Mouse (Mus musculus) liver, embryonic 14.5 days (tissue): ENCODE measurements around the gene Heatr4. TPM values are rescaled to one million over a fixed set of nuclear protein-coding genes. Genes with fewer than 3 reads are reported as not detected.
"Not testable (repeated sequence)": the region's sequence is repeated elsewhere in the genome, so short reads cannot be mapped to it uniquely, and the experiment has no call there.

Experiments used
- ATAC-seq: fragments of 200-750 bp; cut with Nextera tagmentation; 2 replicates; pipeline ENCODE4 v1.8.0; 2017; ENCODE audit warnings: moderate number of reproducible peaks, mild to moderate bottlenecking, moderate library complexity; ENCODE audit not compliant: insufficient read depth
- DNase-seq, 3 experiments: peaks; one replicate each; pipeline ENCODE4 v3.0.0-alpha.2; 2012 to 2013; ENCODE audit warnings: low read depth in 3 of 3, low spot score in 3 of 3
- H3K27ac ChIP-seq: fragments of 300-500 bp; sonication (generic); 2 replicates; pipeline ENCODE4 v1.5.1; 2014; ENCODE audit warnings: moderate library complexity, mild to moderate bottlenecking, control low read depth, inconsistent platforms
- H3K27me3 ChIP-seq: fragments of 300-500 bp; sonication (generic); 2 replicates; pipeline ENCODE4 v1.6.1; 2014; ENCODE audit warnings: mild to moderate bottlenecking, low read length, moderate library complexity; ENCODE audit not compliant: control insufficient read depth, insufficient read depth
- H3K36me3 ChIP-seq: fragments of 300-500 bp; sonication (generic); replicated peaks from 2 replicates; pipeline ENCODE4 v1.6.1; 2014; ENCODE audit warnings: low read depth; ENCODE audit not compliant: control insufficient read depth, insufficient read depth
- H3K4me1 ChIP-seq, 2 experiments: fragments of 200-500 bp in 1 of 2; fragments of 300-500 bp in 1 of 2; sonication (generic) in 1 of 2; replicated peaks; 2 replicates each; pipeline ENCODE4 v1.6.1; 2012 to 2014; ENCODE audit warnings: antibody characterized with exemption in 1 of 2, inconsistent platforms in 1 of 2, low read length in 1 of 2; ENCODE audit not compliant: control insufficient read depth in 2 of 2, insufficient read depth in 2 of 2
- H3K4me2 ChIP-seq: fragments of 300-500 bp; sonication (generic); 2 replicates; pipeline ENCODE4 v1.6.1; 2014; ENCODE audit warnings: low read depth, mild to moderate bottlenecking, control low read depth, moderate library complexity
- H3K4me3 ChIP-seq, 2 experiments: fragments of 200-500 bp in 1 of 2; fragments of 300-500 bp in 1 of 2; sonication (generic) in 1 of 2; 2 replicates each; pipeline ENCODE4 v1.5.1; 2012 to 2014; ENCODE audit warnings: low read depth in 2 of 2, low read length in 2 of 2, mild to moderate bottlenecking in 2 of 2, control low read depth in 1 of 2, inconsistent platforms in 1 of 2, moderate library complexity in 1 of 2; ENCODE audit not compliant: insufficient read depth in 1 of 2
- H3K9ac ChIP-seq: fragments of 300-500 bp; sonication (generic); replicated peaks from 2 replicates; pipeline ENCODE4 v1.6.1; 2014; ENCODE audit warnings: mild to moderate bottlenecking, control low read depth, moderate library complexity
- H3K9me3 ChIP-seq: fragments of 300-500 bp; sonication (generic); 2 replicates; pipeline ENCODE4 v1.6.1; 2016; ENCODE audit warnings: low read length, mixed read lengths; ENCODE audit not compliant: control insufficient read depth
- CTCF ChIP-seq: IDR thresholded peaks from 2 replicates; pipeline ENCODE4 v1.5.1; 2016; ENCODE audit warnings: antibody characterized with exemption, low read depth, control low read depth
- EP300 ChIP-seq: IDR thresholded peaks from 2 replicates; pipeline ENCODE4 v1.6.1; 2016; ENCODE audit warnings: antibody characterized with exemption, low read depth
- WGBS: fragments of 180-500 bp; shearing (Covaris S2); extraction: QIAGEN DNeasy Blood & Tissue Kit; methylation state at CpG from one replicate; pipeline ENCODE4 v1.1.7; 2014; ENCODE audit not compliant: insufficient replicate concordance; 5-methylcytosine and 5-hydroxymethylcytosine counted together
- polyA plus RNA-seq, 2 experiments: library from polyadenylated mRNA; depleted of rRNA in 1 of 2; stranded (reverse) in 1 of 2; unstranded in 1 of 2; fragments of >200 nt; fragmentation: Nextera tagmentation in 1 of 2; extraction: Ambion mirVana in 1 of 2; gene quantifications; 2 replicates each; pipeline versions ENCODE4 v1.2.1 to v1.2.3; 2012 to 2014

The Heatr4 gene
- polyA plus RNA-seq, 2 experiments, result not detected

DNA sequence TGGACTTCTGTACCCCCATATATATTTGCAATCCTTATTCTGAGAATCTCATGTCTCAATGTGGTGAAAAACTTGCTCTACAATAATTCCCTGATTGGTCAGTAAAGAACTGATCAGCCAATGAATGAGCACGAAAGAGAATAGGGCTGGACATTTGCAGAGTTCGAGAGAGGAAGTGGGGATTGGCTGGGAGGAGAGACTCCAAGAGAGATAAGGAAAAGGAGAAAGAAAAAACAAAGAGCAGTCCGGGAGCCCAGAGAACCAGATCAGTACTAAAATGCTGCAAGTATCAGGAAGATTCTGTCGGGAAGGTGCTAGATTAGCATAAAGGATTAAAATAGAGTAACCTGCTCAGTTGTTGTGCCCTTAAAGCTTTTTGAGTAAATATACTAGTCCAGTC is 35.6 kb downstream of the Heatr4 start:
- H3K4me3 ChIP-seq, result peak overlapping the region in 1 of 2 experiments; percentile 23; a peak in 1 of 4 replicates
- no peaks in the 10 kb centered on the region for H3K27me3 ChIP-seq
- peak; percentile 52 to 62 (median 60) for DNase-seq

DNA sequence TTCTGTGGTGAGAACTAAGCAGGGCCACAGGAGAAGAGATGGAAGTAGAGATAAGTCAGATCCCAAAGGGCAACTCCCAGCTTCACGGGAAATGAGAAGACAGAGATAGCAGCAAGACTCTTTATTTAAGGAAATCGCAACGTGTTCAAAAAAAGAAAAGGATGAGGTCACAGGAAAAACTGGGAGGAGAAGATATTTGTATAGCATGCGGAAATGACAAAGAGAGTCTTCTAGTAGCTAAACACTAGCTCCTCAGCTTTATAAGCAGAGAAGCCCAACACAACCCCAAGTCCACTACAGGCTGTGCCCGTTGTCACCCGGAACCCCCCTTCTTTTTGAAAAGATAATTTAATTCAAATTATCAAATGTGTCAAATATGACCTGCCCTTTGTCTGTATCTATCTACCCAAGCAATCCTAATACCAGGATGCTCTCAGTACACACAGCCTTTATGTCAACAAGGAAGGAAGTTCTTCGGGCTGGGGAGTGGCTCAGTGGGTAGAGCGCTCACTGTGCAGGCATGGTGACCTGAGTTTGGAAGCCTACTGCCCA is 37.3 kb downstream of the Heatr4 start:
- ATAC-seq (no peak), DNase-seq (no peak)
- TF ChIP-seq EP300, result no peak
- no peak for TF ChIP-seq CTCF
- H3K9ac ChIP-seq, result no peak overlapping the region
- H3K9me3 ChIP-seq, result no peaks in the 10 kb centered on the region
- H3K4me3 ChIP-seq, result no peak overlapping the region
- H3K4me2 ChIP-seq, result no peak overlapping the region
- peaks cover 14 to 31% of the 10 kb centered on the region in 2 experiments for H3K4me1 ChIP-seq
- WGBS, result 21% methylated on average over 8 of the region's 8 CpGs
- no peaks in the 10 kb centered on the region for H3K36me3 ChIP-seq
- no peak overlapping the region for H3K27ac ChIP-seq
- H3K27me3 ChIP-seq, result no peaks in the 10 kb centered on the region

More for the DNA sequence above, 35.6 kb downstream of the Heatr4 start:
- WGBS, result 10% methylated on average over 4 of the region's 4 CpGs
- peak; percentile 38; the same call in 1 of the 2 replicates for ATAC-seq
- Histone ChIP-seq H3K36me3 (no peaks in the 10 kb centered on the region), H3K9ac (no peak overlapping the region), H3K9me3 (no peaks in the 10 kb centered on the region), H3K4me1 (peaks cover 13 to 41% of the 10 kb centered on the region in 2 experiments), H3K4me2 (peak overlapping the region; percentile 80), H3K27ac (no peak overlapping the region)
- TF ChIP-seq CTCF (no peak), EP300 (no peak)

DNA sequence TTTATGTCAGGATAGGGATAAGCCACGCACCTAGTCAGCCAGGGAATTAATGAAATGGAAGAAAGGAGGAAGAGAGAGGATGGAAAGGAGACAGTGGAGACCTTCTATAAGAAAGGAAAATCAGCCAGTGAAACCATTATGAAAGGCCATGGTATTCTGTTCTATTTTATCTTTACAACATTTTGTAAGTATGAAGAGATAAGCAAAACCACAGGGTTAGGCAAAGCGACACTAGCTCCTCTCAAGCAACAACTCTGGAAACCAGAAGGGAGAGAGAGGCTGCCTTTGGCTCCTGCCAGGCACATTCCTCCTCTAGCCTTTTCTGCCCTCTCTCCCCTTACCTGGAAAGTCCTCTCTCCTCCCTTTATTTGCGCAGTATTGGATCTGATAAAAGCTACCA is 42.7 kb downstream of the Heatr4 start:
- ATAC-seq, result peak; percentile 65; the same call in 1 of the 2 replicates
- peaks cover 9 to 29% of the 10 kb centered on the region in 2 experiments for H3K4me1 ChIP-seq
- TF ChIP-seq CTCF, result no peak
- TF ChIP-seq EP300, result no peak
- no peak overlapping the region for H3K9ac ChIP-seq
- H3K36me3 ChIP-seq, result no peaks in the 10 kb centered on the region
- no peaks in the 10 kb centered on the region for H3K27me3 ChIP-seq
- H3K4me3 ChIP-seq, result no peak overlapping the region
- no peak for DNase-seq
- no peaks in the 10 kb centered on the region for H3K9me3 ChIP-seq
- 25% methylated on average over 3 of the region's 3 CpGs for WGBS
- peak overlapping the region; percentile 41 for H3K4me2 ChIP-seq
- no peak overlapping the region for H3K27ac ChIP-seq

DNA sequence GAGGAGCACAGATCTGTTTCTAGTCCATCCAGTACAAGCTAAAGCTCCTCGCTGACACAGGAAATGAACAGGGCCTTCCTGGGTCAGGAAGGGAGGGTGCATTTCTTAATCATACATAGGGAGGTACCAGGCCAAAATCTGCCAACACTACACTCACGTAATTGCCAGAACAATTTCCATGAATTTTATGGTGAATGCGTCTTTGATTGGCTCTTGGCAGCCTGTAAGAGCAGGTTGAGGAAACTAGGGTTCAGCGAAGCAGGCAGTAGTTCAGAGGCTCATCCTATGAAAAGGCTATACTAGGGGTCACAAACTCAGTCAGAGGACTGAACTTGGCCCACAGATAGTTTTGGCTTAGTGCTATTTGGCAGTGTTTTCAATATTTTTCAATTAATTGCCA is 44.6 kb downstream of the Heatr4 start:
- no peak overlapping the region for H3K27ac ChIP-seq
- ATAC-seq (no peak), DNase-seq (no peak)
- H3K4me2 ChIP-seq, result no peak overlapping the region
- peaks cover 9 to 27% of the 10 kb centered on the region in 2 experiments for H3K4me1 ChIP-seq
- H3K27me3 ChIP-seq, result no peaks in the 10 kb centered on the region
- TF ChIP-seq CTCF (no peak), EP300 (no peak)
- H3K9ac ChIP-seq, result no peak overlapping the region
- H3K9me3 ChIP-seq, result no peaks in the 10 kb centered on the region
- H3K4me3 ChIP-seq, result no peak overlapping the region
- WGBS, result 49% methylated on average over 4 of the region's 4 CpGs
- H3K36me3 ChIP-seq, result no peaks in the 10 kb centered on the region

DNA sequence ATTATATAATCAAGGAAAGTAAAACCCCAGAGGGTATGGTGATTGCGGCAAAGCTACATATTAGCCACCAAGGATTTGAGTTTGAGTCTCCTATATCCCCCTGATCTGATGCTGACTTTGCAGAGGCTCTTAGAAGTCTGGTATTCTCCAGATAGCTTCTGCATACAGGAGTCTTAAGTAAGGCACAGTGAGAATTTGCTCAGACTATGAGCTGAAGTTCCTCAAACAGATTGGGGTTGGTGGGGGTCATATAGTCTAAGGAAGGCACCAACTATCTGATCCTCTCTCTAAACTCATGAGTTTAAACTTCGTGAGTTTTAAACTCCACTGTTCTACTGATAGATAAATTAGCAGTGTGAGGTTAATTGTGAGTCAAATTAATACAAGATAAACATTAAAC is 45.3 kb downstream of the Heatr4 start:
- WGBS, result 66% methylated on average over 2 of the region's 2 CpGs
- no peak for DNase-seq
- ATAC-seq, result no peak

DNA sequence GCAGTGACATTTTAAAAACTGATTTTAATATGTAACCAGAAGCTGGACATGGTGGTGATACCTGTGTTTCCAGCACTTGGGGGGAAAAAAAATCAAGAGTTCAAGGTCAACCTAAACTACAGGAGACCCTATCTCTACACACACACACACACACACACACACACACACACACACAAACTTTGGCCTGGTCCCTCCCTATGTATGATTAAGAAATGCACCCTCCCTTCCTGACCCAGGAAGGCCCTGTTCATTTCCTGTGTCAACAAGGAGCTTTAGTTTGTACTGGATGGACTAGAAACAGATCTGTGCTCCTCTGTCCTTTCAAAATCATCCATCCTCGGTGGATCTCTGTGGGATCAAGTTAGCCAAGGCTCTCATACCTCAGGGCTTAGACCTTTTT is 46.1 kb downstream of the Heatr4 start:
- WGBS, result 35% methylated on average over 1 of the region's 1 CpGs
- ATAC-seq, result not testable (repeated sequence)

More for the DNA sequence above, 45.3 kb downstream of the Heatr4 start:
- no peak overlapping the region for H3K9ac ChIP-seq
- no peak overlapping the region for H3K4me3 ChIP-seq
- no peaks in the 10 kb centered on the region for H3K9me3 ChIP-seq
- H3K27me3 ChIP-seq, result no peaks in the 10 kb centered on the region
- peaks cover 9 to 27% of the 10 kb centered on the region in 2 experiments for H3K4me1 ChIP-seq
- TF ChIP-seq CTCF (no peak), EP300 (no peak)
- H3K4me2 ChIP-seq, result no peak overlapping the region
- H3K36me3 ChIP-seq, result no peaks in the 10 kb centered on the region
- no peak overlapping the region for H3K27ac ChIP-seq

More for the DNA sequence above, 46.1 kb downstream of the Heatr4 start:
- H3K27ac ChIP-seq, DNase-seq, H3K27me3 ChIP-seq, H3K4me3 ChIP-seq, H3K9ac ChIP-seq, H3K4me2 ChIP-seq, H3K36me3 ChIP-seq, H3K9me3 ChIP-seq: not testable (repeated sequence)
- peaks cover 9 to 27% of the 10 kb centered on the region in 2 experiments for H3K4me1 ChIP-seq
